Mouse (Mus musculus): ENCODE measurements around the gene Foxo3.

Gene Foxo3

GRCm38 (mm10) chr10:42276507-42277345, at the start of gene Foxo3:
TSS of gene Foxo3 (minus strand) at chr10:42276755.
- DNase-seq (ENCODE audit: low read depth): peak; percentile 89

- no peak for DNase-seq (ENCODE audit: low read depth)
Observed at GRCm38 (mm10) chr10:42325305-42325704, 48.8 kb upstream of the Foxo3 start.

- DNase-seq (ENCODE audit: low read depth): no peak
Observed at GRCm38 (mm10) chr10:42323978-42324377, 47.4 kb upstream of the Foxo3 start.

- no peak for DNase-seq (ENCODE audit: low read depth)
Observed at GRCm38 (mm10) chr10:42313222-42313786, 36.7 kb upstream of the Foxo3 start.

GRCm38 (mm10) chr10:42312557-42312956, 36.0 kb upstream of the Foxo3 start:
- DNase-seq (ENCODE audit: low read depth): no peak

GRCm38 (mm10) chr10:42308687-42308987, 32.1 kb upstream of the Foxo3 start:
- DNase-seq (ENCODE audit: low read depth): no peak

- peak; percentile 65 for DNase-seq (ENCODE audit: low read depth)
Observed at GRCm38 (mm10) chr10:42307980-42308686, 31.6 kb upstream of the Foxo3 start.

- DNase-seq (ENCODE audit: low read depth): no peak
Observed at GRCm38 (mm10) chr10:42306422-42306821, 29.9 kb upstream of the Foxo3 start.

- no peak for DNase-seq (ENCODE audit: low read depth)
Observed at GRCm38 (mm10) chr10:42300805-42301204, 24.2 kb upstream of the Foxo3 start.

- DNase-seq (ENCODE audit: low read depth): peak; percentile 36
Observed at GRCm38 (mm10) chr10:42299967-42300366, 23.4 kb upstream of the Foxo3 start.

- DNase-seq (ENCODE audit: low read depth): peak; percentile 74
Observed at GRCm38 (mm10) chr10:42299426-42299825, 22.9 kb upstream of the Foxo3 start.

GRCm38 (mm10) chr10:42297954-42298353, 21.4 kb upstream of the Foxo3 start:
- DNase-seq (ENCODE audit: low read depth): peak; percentile 46

GRCm38 (mm10) chr10:42297109-42297508, 20.6 kb upstream of the Foxo3 start:
- DNase-seq (ENCODE audit: low read depth): no peak

- no peak for DNase-seq (ENCODE audit: low read depth)
Observed at GRCm38 (mm10) chr10:42296559-42296958, 20.0 kb upstream of the Foxo3 start.

- peak; percentile 91 for DNase-seq (ENCODE audit: low read depth)
Observed at GRCm38 (mm10) chr10:42295028-42295427, 18.5 kb upstream of the Foxo3 start.

GRCm38 (mm10) chr10:42294392-42294791, 17.8 kb upstream of the Foxo3 start:
- DNase-seq (ENCODE audit: low read depth): peak; percentile 60

- peak; percentile 95 for DNase-seq (ENCODE audit: low read depth)
Observed at GRCm38 (mm10) chr10:42293877-42294276, 17.3 kb upstream of the Foxo3 start.

- peak; percentile 71 for DNase-seq (ENCODE audit: low read depth)
Observed at GRCm38 (mm10) chr10:42291360-42291759, 14.8 kb upstream of the Foxo3 start.

- DNase-seq (ENCODE audit: low read depth): no peak
Observed at GRCm38 (mm10) chr10:42287666-42288065, 11.1 kb upstream of the Foxo3 start.

- no peak for DNase-seq (ENCODE audit: low read depth)
Observed at GRCm38 (mm10) chr10:42278307-42278850, 1.8 kb upstream of the Foxo3 start.

- DNase-seq (ENCODE audit: low read depth): peak; percentile 99
Observed at GRCm38 (mm10) chr10:42277476-42278306, 1.1 kb upstream of the Foxo3 start.
